Mouse (Mus musculus): ENCODE measurements around the gene Neurl2. TPM values are rescaled to one million over a fixed set of nuclear protein-coding genes. Genes with fewer than 3 reads are reported as not detected.

Gene Neurl2
- total and polyA plus RNA-seq, 3 experiments: 1.8 to 4.1 (median 2.1) TPM

DNA sequence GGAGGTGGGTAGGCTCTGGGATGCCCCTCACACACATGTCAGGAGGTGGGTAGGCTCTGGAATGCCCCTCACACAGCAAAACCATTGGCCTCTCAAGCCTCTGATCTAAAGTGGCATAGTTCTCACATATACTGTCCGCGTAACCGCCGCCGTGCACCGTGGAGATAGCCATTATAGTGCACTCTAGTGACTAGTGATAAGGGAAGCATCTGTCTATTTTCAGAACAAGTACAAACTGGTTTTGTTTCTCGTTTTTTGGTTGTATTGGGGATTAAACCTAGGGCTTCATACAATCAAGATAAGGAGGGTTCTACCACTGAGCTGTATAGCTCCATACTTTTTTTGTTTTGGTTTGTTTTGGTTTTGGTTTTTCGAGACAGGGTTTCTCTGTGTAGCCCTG lies 17.4 kb downstream of the Neurl2 start:
- no peak for DNase-seq (ENCODE audit: extremely low read depth)
- H3K9me3 ChIP-seq (replicated peaks; ENCODE audit: low read length): no peaks in the 10 kb centered on the region
- in situ Hi-C loops (cut with MboI; ENCODE audit: low pct_ligation_motif_present, low pct_unique_long_range_greater_than_20kb, low sequenced_read_pairs) (no loop called here), dilution Hi-C loops (cut with MboI; ENCODE audit: extremely low pct_ligation_motif_present, extremely low pct_unique_long_range_greater_than_20kb, low sequenced_read_pairs) (no loop called here)
- H3K4me1 ChIP-seq (ENCODE audit: control insufficient read depth in 1 of 2, insufficient read depth in 2 of 2): no peaks in the 10 kb centered on the region
- no peak overlapping the region for H3K4me3 ChIP-seq (replicated peaks in 1 of 3; ENCODE audit: low read depth in 2 of 3, low read length in 2 of 3, poor library complexity in 1 of 3)
- H3K4me2 ChIP-seq (ENCODE audit: insufficient read depth, low read depth, poor library complexity, severe bottlenecking): no peak overlapping the region
- H3K36me3 ChIP-seq (replicated peaks in 1 of 2; ENCODE audit: control insufficient read depth in 1 of 2, insufficient read depth in 1 of 2, low read length in 1 of 2): peaks cover 4 to 46% of the 10 kb centered on the region in 2 experiments
- H3K27ac ChIP-seq (ENCODE audit: insufficient read depth, low read depth): no peak overlapping the region
- TF ChIP-seq RAD21 (IDR thresholded peaks at IDR 0.05; ENCODE audit: low read depth, low read length) (no peak), NELFE (IDR thresholded peaks at IDR 0.05; ENCODE audit: low read depth, low read length) (no peak), EP300 (IDR thresholded peaks at IDR 0.05; ENCODE audit: low read length) (no peak), MEF2A (IDR thresholded peaks at IDR 0.05; ENCODE audit: borderline replicate concordance, low read depth, low read length) (no peak), HCFC1 (IDR thresholded peaks at IDR 0.05; ENCODE audit: low read depth, low read length) (no peak), RCOR1 (conservative IDR thresholded peaks at IDR 0.05; ENCODE audit: low read depth, low read length) (no peak), CTCF (conservative IDR thresholded peaks at IDR 0.05 in 1 of 2, IDR thresholded peaks at IDR 0.05 in 1 of 2; ENCODE audit: low read depth in 2 of 2, low read length in 2 of 2) (no peak)
- no peak overlapping the region for H3K9ac ChIP-seq (ENCODE audit: insufficient read depth, low read depth)
- no peaks in the 10 kb centered on the region for H3K27me3 ChIP-seq (replicated peaks)
- no peaks in the 10 kb centered on the region for H3K79me2 ChIP-seq (replicated peaks; ENCODE audit: control insufficient read depth, extremely low read depth, insufficient read depth, poor library complexity, severe bottlenecking)

- dilution Hi-C loops (cut with MboI; ENCODE audit: extremely low pct_ligation_motif_present, extremely low pct_unique_long_range_greater_than_20kb, low sequenced_read_pairs): no loop called here
- no peak overlapping the region for H3K27ac ChIP-seq (ENCODE audit: insufficient read depth, low read depth)
- H3K9ac ChIP-seq (ENCODE audit: insufficient read depth, low read depth): no peak overlapping the region
Observed at GRCm38 (mm10) chr2:164815348-164815747, 17.9 kb downstream of the Neurl2 start.

DNA sequence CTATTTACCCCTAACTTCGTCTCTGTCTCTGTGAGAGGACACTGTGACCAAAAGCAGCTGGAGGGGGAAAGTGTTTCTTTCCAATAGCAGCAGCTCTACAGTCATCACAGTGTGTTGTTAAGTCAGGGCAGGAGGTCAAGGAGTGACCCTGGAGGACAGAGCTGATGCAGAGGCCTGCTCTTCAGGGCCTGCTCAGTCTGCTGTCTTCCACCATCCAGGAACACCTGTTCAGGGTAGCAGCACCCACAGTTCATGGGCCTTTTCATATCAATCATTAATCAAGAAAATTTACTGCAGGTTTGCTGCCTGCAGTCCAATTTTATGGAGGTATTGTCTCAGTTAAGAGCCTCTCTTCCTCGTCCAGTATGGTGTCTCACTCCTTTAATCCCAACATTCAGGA lies 19.7 kb downstream of the Neurl2 start:
- Histone ChIP-seq H3K4me1 (ENCODE audit: control insufficient read depth in 1 of 2, insufficient read depth in 2 of 2) (no peaks in the 10 kb centered on the region), H3K4me3 (replicated peaks in 1 of 3; ENCODE audit: low read depth in 2 of 3, low read length in 2 of 3, poor library complexity in 1 of 3) (no peak overlapping the region), H3K79me2 (replicated peaks; ENCODE audit: control insufficient read depth, extremely low read depth, insufficient read depth, poor library complexity, severe bottlenecking) (no peaks in the 10 kb centered on the region), H3K27me3 (replicated peaks) (no peaks in the 10 kb centered on the region), H3K4me2 (ENCODE audit: insufficient read depth, low read depth, poor library complexity, severe bottlenecking) (no peak overlapping the region), H3K9ac (ENCODE audit: insufficient read depth, low read depth) (no peak overlapping the region), H3K9me3 (replicated peaks; ENCODE audit: low read length) (no peaks in the 10 kb centered on the region), H3K36me3 (replicated peaks in 1 of 2; ENCODE audit: control insufficient read depth in 1 of 2, insufficient read depth in 1 of 2, low read length in 1 of 2) (peaks cover 7 to 52% of the 10 kb centered on the region in 2 experiments), H3K27ac (ENCODE audit: insufficient read depth, low read depth) (no peak overlapping the region)
- no peak for TF ChIP-seq JUND (conservative IDR thresholded peaks at IDR 0.05; ENCODE audit: low read depth, low read length)
- TF ChIP-seq ELF1 (IDR thresholded peaks at IDR 0.05; ENCODE audit: low read depth, low read length): no peak
- TF ChIP-seq USF2 (conservative IDR thresholded peaks at IDR 0.05; ENCODE audit: low read depth, low read length): no peak
- no peak for TF ChIP-seq ZC3H11A (IDR thresholded peaks at IDR 0.05; ENCODE audit: low read depth, low read length)
- no peak for TF ChIP-seq SIN3A (IDR thresholded peaks at IDR 0.05; ENCODE audit: low read length)
- no peak for TF ChIP-seq POLR2A (IDR thresholded peaks at IDR 0.05; ENCODE audit: low read depth, low read length)
- TF ChIP-seq PAX5 (IDR thresholded peaks at IDR 0.05; ENCODE audit: low read length): no peak
- no peak for TF ChIP-seq EP300 (IDR thresholded peaks at IDR 0.05; ENCODE audit: low read length)
- no peak for TF ChIP-seq CHD1 (IDR thresholded peaks at IDR 0.05; ENCODE audit: low read depth, low read length)
- TF ChIP-seq RAD21 (IDR thresholded peaks at IDR 0.05; ENCODE audit: low read depth, low read length): no peak
- TF ChIP-seq POLR2AphosphoS2 (IDR thresholded peaks at IDR 0.05; ENCODE audit: low read depth, low read length): no peak
- no peak for TF ChIP-seq MAZ (IDR thresholded peaks at IDR 0.05; ENCODE audit: low read depth, low read length)
- no peak for TF ChIP-seq SMC3 (IDR thresholded peaks at IDR 0.05; ENCODE audit: low read depth, low read length)
- no peak for TF ChIP-seq MXI1 (IDR thresholded peaks at IDR 0.05; ENCODE audit: low read depth, low read length)
- TF ChIP-seq NELFE (IDR thresholded peaks at IDR 0.05; ENCODE audit: low read depth, low read length): no peak
- TF ChIP-seq USF1 (IDR thresholded peaks at IDR 0.05; ENCODE audit: low read depth, low read length): no peak
- TF ChIP-seq MEF2A (IDR thresholded peaks at IDR 0.05; ENCODE audit: borderline replicate concordance, low read depth, low read length): no peak
- TF ChIP-seq MAX (IDR thresholded peaks at IDR 0.05; ENCODE audit: low read length): no peak
- TF ChIP-seq HCFC1 (IDR thresholded peaks at IDR 0.05; ENCODE audit: low read depth, low read length): no peak
- TF ChIP-seq KAT2A (IDR thresholded peaks at IDR 0.05; ENCODE audit: insufficient replicate concordance, low read length): no peak
- dilution Hi-C loops (cut with MboI; ENCODE audit: extremely low pct_ligation_motif_present, extremely low pct_unique_long_range_greater_than_20kb, low sequenced_read_pairs) (no loop called here), in situ Hi-C loops (cut with MboI; ENCODE audit: low pct_ligation_motif_present, low pct_unique_long_range_greater_than_20kb, low sequenced_read_pairs) (no loop called here)
- DNase-seq (ENCODE audit: extremely low read depth): no peak

More at GRCm38 (mm10) chr2:164815348-164815747, 17.9 kb downstream of the Neurl2 start:
- no peaks in the 10 kb centered on the region for H3K4me1 ChIP-seq (ENCODE audit: control insufficient read depth in 1 of 2, insufficient read depth in 2 of 2)
- peaks cover 3 to 45% of the 10 kb centered on the region in 2 experiments for H3K36me3 ChIP-seq (replicated peaks in 1 of 2; ENCODE audit: control insufficient read depth in 1 of 2, insufficient read depth in 1 of 2, low read length in 1 of 2)
- H3K4me3 ChIP-seq (replicated peaks in 1 of 3; ENCODE audit: low read depth in 2 of 3, low read length in 2 of 3, poor library complexity in 1 of 3): no peak overlapping the region
- in situ Hi-C loops (cut with MboI; ENCODE audit: low pct_ligation_motif_present, low pct_unique_long_range_greater_than_20kb, low sequenced_read_pairs): no loop called here
- no peaks in the 10 kb centered on the region for H3K79me2 ChIP-seq (replicated peaks; ENCODE audit: control insufficient read depth, extremely low read depth, insufficient read depth, poor library complexity, severe bottlenecking)
- H3K9me3 ChIP-seq (replicated peaks; ENCODE audit: low read length): no peaks in the 10 kb centered on the region
- no peak overlapping the region for H3K4me2 ChIP-seq (ENCODE audit: insufficient read depth, low read depth, poor library complexity, severe bottlenecking)
- no peak for DNase-seq (ENCODE audit: extremely low read depth)
- TF ChIP-seq CHD1 (IDR thresholded peaks at IDR 0.05; ENCODE audit: low read depth, low read length): no peak
- TF ChIP-seq TCF12 (IDR thresholded peaks at IDR 0.05; ENCODE audit: low read depth, low read length): no peak
- TF ChIP-seq BHLHE40 (IDR thresholded peaks at IDR 0.05; ENCODE audit: low read depth, low read length): no peak
- no peak for TF ChIP-seq JUN (IDR thresholded peaks at IDR 0.05; ENCODE audit: insufficient read depth, low read depth, low read length)
- TF ChIP-seq MAZ (IDR thresholded peaks at IDR 0.05; ENCODE audit: low read depth, low read length): no peak
- TF ChIP-seq UBTF (IDR thresholded peaks at IDR 0.05; ENCODE audit: low read depth, low read length): no peak
- no peak for TF ChIP-seq POLR2AphosphoS2 (IDR thresholded peaks at IDR 0.05; ENCODE audit: low read depth, low read length)
- TF ChIP-seq MYC (IDR thresholded peaks at IDR 0.05; ENCODE audit: low read depth, low read length): no peak
- no peak for TF ChIP-seq MAFK (IDR thresholded peaks at IDR 0.05; ENCODE audit: insufficient replicate concordance, low read length)
- TF ChIP-seq NRF1 (IDR thresholded peaks at IDR 0.05; ENCODE audit: low read depth, low read length): no peak
- TF ChIP-seq ZC3H11A (IDR thresholded peaks at IDR 0.05; ENCODE audit: low read depth, low read length): no peak
- TF ChIP-seq SMC3 (IDR thresholded peaks at IDR 0.05; ENCODE audit: low read depth, low read length): no peak
- no peak for TF ChIP-seq ETS1 (conservative IDR thresholded peaks at IDR 0.05; ENCODE audit: low read depth, low read length)
- TF ChIP-seq MXI1 (IDR thresholded peaks at IDR 0.05; ENCODE audit: low read depth, low read length): no peak
- no peak for TF ChIP-seq ZMIZ1 (IDR thresholded peaks at IDR 0.05; ENCODE audit: low read depth, low read length)
- no peaks in the 10 kb centered on the region for H3K27me3 ChIP-seq (replicated peaks)
